Mouse (Mus musculus): ENCODE data around the gene 4930568D16Rik.

DNA sequence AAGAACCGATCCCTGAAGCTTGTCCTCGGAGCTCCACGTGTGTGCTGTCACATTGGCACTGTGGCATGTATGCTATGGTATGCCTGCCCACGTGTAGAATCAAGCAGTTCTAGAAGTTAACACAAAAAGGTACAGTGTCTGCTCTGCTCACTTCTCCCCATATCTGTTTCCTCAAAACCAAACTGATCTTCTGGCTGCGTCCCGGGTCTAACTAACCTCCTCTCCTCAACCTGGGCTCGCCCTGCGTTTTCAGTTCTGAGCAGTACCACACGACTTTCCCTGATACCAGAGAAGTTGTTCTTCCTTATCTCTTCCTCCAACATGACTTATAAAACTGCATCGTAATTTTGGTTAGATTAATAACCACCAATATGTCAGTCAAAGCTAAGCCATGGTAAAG lies 39.9 kb downstream of the 4930568D16Rik start:
- TF ChIP-seq CTCF (IDR thresholded peaks at IDR 0.05; ENCODE audit: control insufficient read depth, insufficient read depth, low read length) (no peak), POLR2A (IDR thresholded peaks at IDR 0.05; ENCODE audit: borderline replicate concordance, control insufficient read depth, low read depth, low read length) (no peak)

Data from bone marrow, adult 2 months (tissue).